Mouse (Mus musculus): ENCODE results near the gene Dhrs11.
"Not testable (repeated sequence)": the region's sequence is repeated elsewhere in the genome, so short reads cannot be mapped to it uniquely, and the experiment has no call there.

Dhrs11 gene

GRCm38 (mm10) chr11:84828516-84829399 lies at the start of gene Dhrs11:
TSS of gene Dhrs11 (minus strand) at chr11:84828994.
- peak; percentile 89 to 94 for DNase-seq (ENCODE audit: low spot score in 2 of 2)

GRCm38 (mm10) chr11:84876020-84876419 lies 47.2 kb upstream of the Dhrs11 start:
- not testable (repeated sequence) for DNase-seq (ENCODE audit: low spot score in 2 of 2)

- no peak for DNase-seq (ENCODE audit: low spot score in 2 of 2)
Observed at GRCm38 (mm10) chr11:84873042-84873833, 44.4 kb upstream of the Dhrs11 start.

- no peak for DNase-seq (ENCODE audit: low spot score in 2 of 2)
Observed at GRCm38 (mm10) chr11:84871548-84872069, 42.8 kb upstream of the Dhrs11 start.

- no peak for DNase-seq (ENCODE audit: low spot score in 2 of 2)
Observed at GRCm38 (mm10) chr11:84871046-84871445, 42.3 kb upstream of the Dhrs11 start.

- peak; percentile 82 to 93 for DNase-seq (ENCODE audit: low spot score in 2 of 2)
Observed at GRCm38 (mm10) chr11:84870337-84871043, 41.7 kb upstream of the Dhrs11 start, which contains the start of gene Ggnbp2. TSS of gene Ggnbp2 (minus strand) at chr11:84870817.

- DNase-seq (ENCODE audit: low spot score in 2 of 2) = peak; percentile 86 to 92
Observed at GRCm38 (mm10) chr11:84869537-84870232, 40.9 kb upstream of the Dhrs11 start.

- DNase-seq (ENCODE audit: low spot score in 2 of 2) = no peak
Observed at GRCm38 (mm10) chr11:84868786-84869259, 40.0 kb upstream of the Dhrs11 start.

GRCm38 (mm10) chr11:84867586-84867985 lies 38.8 kb upstream of the Dhrs11 start:
- no peak for DNase-seq (ENCODE audit: low spot score in 2 of 2)

- no peak for DNase-seq (ENCODE audit: low spot score in 2 of 2)
Observed at GRCm38 (mm10) chr11:84865268-84865667, 36.5 kb upstream of the Dhrs11 start.

GRCm38 (mm10) chr11:84855285-84855684 lies 26.5 kb upstream of the Dhrs11 start:
- no peak for DNase-seq (ENCODE audit: low spot score in 2 of 2)

- DNase-seq (ENCODE audit: low spot score in 2 of 2) = peak; percentile 52 to 58
Observed at GRCm38 (mm10) chr11:84847475-84848090, 18.8 kb upstream of the Dhrs11 start.

- DNase-seq (ENCODE audit: low spot score in 2 of 2) = no peak
Observed at GRCm38 (mm10) chr11:84846741-84847474, 18.1 kb upstream of the Dhrs11 start.

GRCm38 (mm10) chr11:84839330-84839729 lies 10.5 kb upstream of the Dhrs11 start:
- DNase-seq (ENCODE audit: low spot score in 2 of 2) = no peak

GRCm38 (mm10) chr11:84829495-84829894 lies 701 bp upstream of the Dhrs11 start:
- not testable (repeated sequence) for DNase-seq (ENCODE audit: low spot score in 2 of 2)

- no peak for DNase-seq (ENCODE audit: low spot score in 2 of 2)
Observed at GRCm38 (mm10) chr11:84827901-84828503, 792 bp downstream of the Dhrs11 start.

GRCm38 (mm10) chr11:84827492-84827891 lies 1.3 kb downstream of the Dhrs11 start:
- DNase-seq (ENCODE audit: low spot score in 2 of 2) = no peak

- peak in 1 of 2 experiments; percentile 57 for DNase-seq (ENCODE audit: low spot score in 2 of 2)
Observed at GRCm38 (mm10) chr11:84826185-84826584, 2.6 kb downstream of the Dhrs11 start.

- no peak for DNase-seq (ENCODE audit: low spot score in 2 of 2)
Observed at GRCm38 (mm10) chr11:84825261-84825807, 3.5 kb downstream of the Dhrs11 start.

All from urinary bladder, postnatal 36 days (tissue).